Mouse (Mus musculus) layer of hippocampus, postnatal 25 days (tissue): ENCODE data around the gene Lmbrd1. TPM values are rescaled to one million over a fixed set of nuclear protein-coding genes. Genes with fewer than 3 reads are reported as not detected.
A peak's percentile ranks its signal among the peaks of the same experiment; 100 is the strongest.
"Not testable (repeated sequence)": the region's sequence is repeated elsewhere in the genome, so short reads cannot be mapped to it uniquely, and the experiment has no call there.

ENCODE experiments used
- DNase-seq, 2 experiments: peaks; one replicate each; pipeline ENCODE4 v3.0.0; 2022; ENCODE audit warnings: mixed read lengths in 2 of 2, low spot score in 1 of 2; ENCODE audit errors: extremely low spot score in 1 of 2
- total RNA-seq, 2 experiments: library from RNA; stranded (reverse); gene quantifications; 2 replicates each; pipeline ENCODE4 v1.2.3; 2021

Gene Lmbrd1
- total RNA-seq, 2 experiments from 2014 or later = 107 to 112 TPM

GRCm38 (mm10) chr1:24719621-24720020 lies 41.2 kb downstream of the Lmbrd1 start:
- DNase-seq = no peak

GRCm38 (mm10) chr1:24720209-24720608 lies 41.8 kb downstream of the Lmbrd1 start:
- no peak for DNase-seq

- DNase-seq = no peak
Measured at GRCm38 (mm10) chr1:24729784-24730183, 51.4 kb downstream of the Lmbrd1 start.

GRCm38 (mm10) chr1:24732286-24732685 lies 53.9 kb downstream of the Lmbrd1 start:
- DNase-seq = no peak

GRCm38 (mm10) chr1:24734866-24735265 lies 56.4 kb downstream of the Lmbrd1 start:
- DNase-seq = no peak

- no peak for DNase-seq
Measured at GRCm38 (mm10) chr1:24740903-24741302, 62.5 kb downstream of the Lmbrd1 start.

GRCm38 (mm10) chr1:24741552-24741951 lies 63.1 kb downstream of the Lmbrd1 start:
- DNase-seq = no peak

GRCm38 (mm10) chr1:24743191-24743924 lies 64.9 kb downstream of the Lmbrd1 start:
- no peak for DNase-seq

- no peak for DNase-seq
Measured at GRCm38 (mm10) chr1:24752715-24753114, 74.3 kb downstream of the Lmbrd1 start.

GRCm38 (mm10) chr1:24758516-24758915 lies 80.1 kb downstream of the Lmbrd1 start:
- peak in 1 of 2 experiments; percentile 17 for DNase-seq

GRCm38 (mm10) chr1:24766466-24766865 lies 88.0 kb downstream of the Lmbrd1 start:
- DNase-seq = no peak

GRCm38 (mm10) chr1:24767197-24767596 lies 88.8 kb downstream of the Lmbrd1 start:
- DNase-seq = not testable (repeated sequence)

- DNase-seq = no peak
Measured at GRCm38 (mm10) chr1:24773642-24774041, 95.2 kb downstream of the Lmbrd1 start.

- DNase-seq = no peak
Measured at GRCm38 (mm10) chr1:24776576-24776975, 98.1 kb downstream of the Lmbrd1 start.

GRCm38 (mm10) chr1:24793168-24793567 lies 114.7 kb downstream of the Lmbrd1 start:
- no peak for DNase-seq

- DNase-seq = not testable (repeated sequence)
Measured at GRCm38 (mm10) chr1:24807971-24808370, 129.5 kb downstream of the Lmbrd1 start.

Other genes with a start within 250 kb of the Lmbrd1 start
- gene Col19a1, start 91.2 kb upstream of the Lmbrd1 start, total RNA-seq = 10 to 100 TPM; 18.4 to 25.0 TPM